Mouse (Mus musculus): Measurements from ENCODE around the gene Cdh12. TPM values are rescaled to one million over a fixed set of nuclear protein-coding genes. Genes with fewer than 3 reads are reported as not detected.
"Not testable (repeated sequence)": the region's sequence is repeated elsewhere in the genome, so short reads cannot be mapped to it uniquely, and the experiment has no call there.

Cdh12 gene
- polyA plus RNA-seq, 1 experiment from 2014 or later: 1.4 TPM

GRCm38 (mm10) chr15:21008969-21009368 is 559.9 kb downstream of the Cdh12 start:
- no peak for ATAC-seq (ENCODE audit: insufficient number of reproducible peaks, insufficient read depth, low FRiP score, low read depth)

GRCm38 (mm10) chr15:21063683-21064082 is 614.6 kb downstream of the Cdh12 start:
- ATAC-seq (ENCODE audit: insufficient number of reproducible peaks, insufficient read depth, low FRiP score, low read depth): no peak

More at GRCm38 (mm10) chr15:21008969-21009368, 559.9 kb downstream of the Cdh12 start:
- no peaks in the 10 kb centered on the region for H3K4me1 ChIP-seq (ENCODE audit: control insufficient read depth, insufficient read depth, low read length)
- 66% methylated on average over 3 of the region's 3 CpGs for WGBS
- no peak overlapping the region for H3K4me2 ChIP-seq (replicated peaks; ENCODE audit: low read depth, low read length)
- H3K27ac ChIP-seq (ENCODE audit: low read length): no peak overlapping the region
- H3K9me3 ChIP-seq (ENCODE audit: control insufficient read depth, low read depth, low read length): no peaks in the 10 kb centered on the region
- H3K4me3 ChIP-seq (ENCODE audit: low read depth, low read length): no peak overlapping the region
- no peaks in the 10 kb centered on the region for H3K36me3 ChIP-seq (ENCODE audit: control insufficient read depth, insufficient read depth, low read length)
- no peaks in the 10 kb centered on the region for H3K27me3 ChIP-seq (ENCODE audit: control insufficient read depth, insufficient read depth, low read length)
- no peak overlapping the region for H3K9ac ChIP-seq (replicated peaks; ENCODE audit: low read depth, low read length)

GRCm38 (mm10) chr15:21069264-21069663 is 620.2 kb downstream of the Cdh12 start:
- Histone ChIP-seq H3K9me3 (ENCODE audit: control insufficient read depth, low read depth, low read length) (no peaks in the 10 kb centered on the region), H3K27me3 (ENCODE audit: control insufficient read depth, insufficient read depth, low read length) (no peaks in the 10 kb centered on the region), H3K4me2 (replicated peaks; ENCODE audit: low read depth, low read length) (no peak overlapping the region), H3K4me3 (ENCODE audit: low read depth, low read length) (no peak overlapping the region), H3K27ac (ENCODE audit: low read length) (no peak overlapping the region), H3K9ac (replicated peaks; ENCODE audit: low read depth, low read length) (no peak overlapping the region), H3K36me3 (ENCODE audit: control insufficient read depth, insufficient read depth, low read length) (no peaks in the 10 kb centered on the region), H3K4me1 (ENCODE audit: control insufficient read depth, insufficient read depth, low read length) (no peaks in the 10 kb centered on the region)
- 80% methylated on average over 2 of the region's 2 CpGs for WGBS
- no peak for ATAC-seq (ENCODE audit: insufficient number of reproducible peaks, insufficient read depth, low FRiP score, low read depth)

More at GRCm38 (mm10) chr15:21063683-21064082, 614.6 kb downstream of the Cdh12 start:
- Histone ChIP-seq H3K9me3 (ENCODE audit: control insufficient read depth, low read depth, low read length) (no peaks in the 10 kb centered on the region), H3K36me3 (ENCODE audit: control insufficient read depth, insufficient read depth, low read length) (no peaks in the 10 kb centered on the region), H3K4me3 (ENCODE audit: low read depth, low read length) (no peak overlapping the region), H3K4me1 (ENCODE audit: control insufficient read depth, insufficient read depth, low read length) (no peaks in the 10 kb centered on the region), H3K4me2 (replicated peaks; ENCODE audit: low read depth, low read length) (no peak overlapping the region), H3K27ac (ENCODE audit: low read length) (no peak overlapping the region), H3K27me3 (ENCODE audit: control insufficient read depth, insufficient read depth, low read length) (no peaks in the 10 kb centered on the region), H3K9ac (replicated peaks; ENCODE audit: low read depth, low read length) (no peak overlapping the region)
- WGBS: 71% methylated on average over 1 of the region's 1 CpGs

- no peak for ATAC-seq (ENCODE audit: insufficient number of reproducible peaks, insufficient read depth, low FRiP score, low read depth)
- Histone ChIP-seq H3K9ac (replicated peaks; ENCODE audit: low read depth, low read length) (no peak overlapping the region), H3K9me3 (ENCODE audit: control insufficient read depth, low read depth, low read length) (no peaks in the 10 kb centered on the region), H3K27me3 (ENCODE audit: control insufficient read depth, insufficient read depth, low read length) (no peaks in the 10 kb centered on the region), H3K27ac (ENCODE audit: low read length) (no peak overlapping the region), H3K4me2 (replicated peaks; ENCODE audit: low read depth, low read length) (no peak overlapping the region), H3K4me3 (ENCODE audit: low read depth, low read length) (no peak overlapping the region), H3K36me3 (ENCODE audit: control insufficient read depth, insufficient read depth, low read length) (no peaks in the 10 kb centered on the region), H3K4me1 (ENCODE audit: control insufficient read depth, insufficient read depth, low read length) (no peaks in the 10 kb centered on the region)
- 89% methylated on average over 1 of the region's 1 CpGs for WGBS
Measured at GRCm38 (mm10) chr15:21092824-21093223, 643.8 kb downstream of the Cdh12 start.

GRCm38 (mm10) chr15:21109009-21109841 is 660.2 kb downstream of the Cdh12 start:
- Histone ChIP-seq H3K4me2 (replicated peaks; ENCODE audit: low read depth, low read length) (peak overlapping the region; percentile 42), H3K27ac (ENCODE audit: low read length) (no peak overlapping the region), H3K27me3 (ENCODE audit: control insufficient read depth, insufficient read depth, low read length) (no peaks in the 10 kb centered on the region), H3K4me1 (ENCODE audit: control insufficient read depth, insufficient read depth, low read length) (no peaks in the 10 kb centered on the region), H3K4me3 (ENCODE audit: low read depth, low read length) (peak overlapping the region; percentile 19), H3K9ac (replicated peaks; ENCODE audit: low read depth, low read length) (no peak overlapping the region), H3K9me3 (ENCODE audit: control insufficient read depth, low read depth, low read length) (no peaks in the 10 kb centered on the region), H3K36me3 (ENCODE audit: control insufficient read depth, insufficient read depth, low read length) (no peaks in the 10 kb centered on the region)
- ATAC-seq (ENCODE audit: insufficient number of reproducible peaks, insufficient read depth, low FRiP score, low read depth): no peak
- 21% methylated on average over 11 of the region's 11 CpGs for WGBS

GRCm38 (mm10) chr15:21109889-21110500 is 660.9 kb downstream of the Cdh12 start:
- H3K4me2 ChIP-seq (replicated peaks; ENCODE audit: low read depth, low read length): no peak overlapping the region
- H3K9me3 ChIP-seq (ENCODE audit: control insufficient read depth, low read depth, low read length): no peaks in the 10 kb centered on the region
- no peaks in the 10 kb centered on the region for H3K4me1 ChIP-seq (ENCODE audit: control insufficient read depth, insufficient read depth, low read length)
- H3K27me3 ChIP-seq (ENCODE audit: control insufficient read depth, insufficient read depth, low read length): no peaks in the 10 kb centered on the region
- no peak for ATAC-seq (ENCODE audit: insufficient number of reproducible peaks, insufficient read depth, low FRiP score, low read depth)
- no peak overlapping the region for H3K4me3 ChIP-seq (ENCODE audit: low read depth, low read length)
- WGBS: 79% methylated on average over 4 of the region's 4 CpGs
- H3K36me3 ChIP-seq (ENCODE audit: control insufficient read depth, insufficient read depth, low read length): no peaks in the 10 kb centered on the region
- no peak overlapping the region for H3K27ac ChIP-seq (ENCODE audit: low read length)
- no peak overlapping the region for H3K9ac ChIP-seq (replicated peaks; ENCODE audit: low read depth, low read length)

GRCm38 (mm10) chr15:21110874-21111603 is 662.0 kb downstream of the Cdh12 start:
- Histone ChIP-seq H3K4me3 (ENCODE audit: low read depth, low read length) (peak overlapping the region; percentile 21), H3K9ac (replicated peaks; ENCODE audit: low read depth, low read length) (no peak overlapping the region), H3K4me2 (replicated peaks; ENCODE audit: low read depth, low read length) (peak overlapping the region; percentile 58), H3K9me3 (ENCODE audit: control insufficient read depth, low read depth, low read length) (no peaks in the 10 kb centered on the region), H3K4me1 (ENCODE audit: control insufficient read depth, insufficient read depth, low read length) (no peaks in the 10 kb centered on the region), H3K36me3 (ENCODE audit: control insufficient read depth, insufficient read depth, low read length) (no peaks in the 10 kb centered on the region), H3K27ac (ENCODE audit: low read length) (no peak overlapping the region), H3K27me3 (ENCODE audit: control insufficient read depth, insufficient read depth, low read length) (no peaks in the 10 kb centered on the region)
- 15% methylated on average over 23 of the region's 23 CpGs for WGBS
- ATAC-seq (ENCODE audit: insufficient number of reproducible peaks, insufficient read depth, low FRiP score, low read depth): no peak

GRCm38 (mm10) chr15:21114775-21115174 is 665.7 kb downstream of the Cdh12 start:
- H3K36me3 ChIP-seq (ENCODE audit: control insufficient read depth, insufficient read depth, low read length); H3K9me3 ChIP-seq (ENCODE audit: control insufficient read depth, low read depth, low read length); H3K9ac ChIP-seq (replicated peaks; ENCODE audit: low read depth, low read length); H3K4me1 ChIP-seq (ENCODE audit: control insufficient read depth, insufficient read depth, low read length); H3K27ac ChIP-seq (ENCODE audit: low read length); H3K4me2 ChIP-seq (replicated peaks; ENCODE audit: low read depth, low read length); ATAC-seq (ENCODE audit: insufficient number of reproducible peaks, insufficient read depth, low FRiP score, low read depth); H3K27me3 ChIP-seq (ENCODE audit: control insufficient read depth, insufficient read depth, low read length); H3K4me3 ChIP-seq (ENCODE audit: low read depth, low read length): not testable (repeated sequence)
- WGBS: no CpG with 5 or more reads among the region's 2 CpGs

Measured in stomach, embryonic 14.5 days (tissue).